Mouse (Mus musculus) thymus, postnatal 36 days (tissue): ENCODE results near the gene Trmt112.

Source experiments
- DNase-seq, 2 experiments: peaks; one replicate each; pipeline ENCODE4 v3.0.0; 2022; ENCODE audit warnings: mixed read lengths in 2 of 2

The Trmt112 gene

DNA sequence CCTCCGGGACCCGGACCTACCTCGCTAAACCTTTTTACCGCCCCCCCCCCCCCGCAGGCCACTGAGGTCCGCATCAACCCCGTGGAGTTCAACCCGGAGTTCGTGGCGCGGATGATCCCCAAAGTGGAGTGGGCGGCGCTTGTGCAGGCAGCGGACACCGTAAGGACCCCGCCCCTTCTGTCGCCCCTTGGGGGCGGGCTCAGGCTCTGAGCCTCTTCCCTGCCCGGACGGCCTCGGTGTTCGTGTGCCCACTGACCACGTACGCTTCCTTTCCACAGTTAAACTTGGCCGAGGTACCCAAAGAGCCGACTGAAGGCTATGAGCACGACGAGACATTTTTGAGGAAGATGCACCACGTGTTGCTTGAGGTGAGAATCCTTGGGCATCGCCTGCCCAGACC, 808 bp downstream of the Trmt112 start:
- DNase-seq, result peak; percentile 52 to 74

DNA sequence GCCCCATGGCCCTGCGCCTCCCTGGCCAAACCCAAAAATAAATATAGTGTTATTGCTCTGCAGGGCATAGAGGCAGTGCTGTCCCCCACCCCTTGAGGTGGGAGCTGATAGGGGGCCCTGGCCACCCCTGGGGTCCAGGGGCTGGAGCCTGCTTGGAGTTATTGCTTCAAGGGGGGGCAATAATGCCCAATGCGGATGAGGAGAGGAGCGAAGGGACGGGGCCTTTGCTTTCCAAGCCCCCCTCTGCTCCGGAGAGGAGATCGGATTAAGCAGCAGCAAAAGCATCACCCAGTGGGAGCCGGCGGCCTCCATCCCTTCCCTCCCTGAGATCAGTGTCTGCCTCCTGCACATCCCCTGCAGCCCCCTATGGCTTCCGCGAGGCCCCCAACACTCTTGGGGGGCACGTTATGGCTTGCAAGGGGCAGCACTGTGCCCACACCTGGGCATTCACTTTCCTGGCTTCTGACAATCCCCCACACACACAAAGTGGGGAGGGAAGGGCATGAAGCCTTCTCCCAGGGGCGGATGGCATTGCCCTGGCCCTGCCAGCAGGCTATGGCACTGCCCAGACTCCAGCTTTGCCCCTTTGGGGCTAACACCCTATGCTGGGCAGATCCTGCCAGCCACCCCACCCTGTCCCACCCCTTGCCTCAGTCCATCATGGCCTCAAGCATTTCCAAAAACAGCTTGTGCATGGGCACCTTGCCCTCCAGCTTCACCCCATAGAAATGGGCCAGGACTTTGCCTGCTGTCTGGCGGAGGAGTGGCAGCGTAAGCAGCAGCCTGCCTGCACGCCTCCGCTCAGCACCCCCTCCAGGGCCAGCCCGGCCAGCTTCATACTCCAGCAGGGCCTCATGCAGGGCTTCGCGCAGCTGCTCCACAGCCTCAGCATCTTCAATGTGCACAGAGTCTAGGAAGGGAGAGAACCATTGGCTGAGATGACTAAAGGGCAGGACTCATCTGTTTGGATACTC, 1.9 kb downstream of the Trmt112 start:
- DNase-seq, result peak in 1 of 2 experiments; percentile 32

- peak in 1 of 2 experiments; percentile 23 for DNase-seq
These were observed 2.9 kb downstream of the Trmt112 start for GRCm38 (mm10) chr19:6912205-6912970.

DNA sequence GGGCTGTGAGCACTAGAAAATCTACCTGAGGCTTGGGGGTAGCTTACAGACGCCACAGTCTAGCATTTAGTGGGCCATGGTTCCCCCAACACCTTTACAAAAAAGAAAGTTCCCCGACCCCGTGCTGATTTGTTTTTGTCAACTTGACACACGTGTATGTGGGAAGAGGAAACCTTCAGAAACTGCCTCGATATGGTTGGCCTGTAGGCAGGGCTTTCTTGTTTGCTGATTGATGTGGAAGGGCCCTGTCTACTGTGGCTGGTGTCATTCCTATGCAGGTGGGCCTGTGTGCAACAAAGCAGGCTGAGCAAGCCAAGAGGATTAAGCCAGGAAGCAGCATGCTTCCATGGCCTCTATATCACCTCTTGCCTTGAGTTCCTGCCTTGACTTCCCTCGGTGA, 3.5 kb downstream of the Trmt112 start:
- DNase-seq, result peak in 1 of 2 experiments; percentile 22

DNA sequence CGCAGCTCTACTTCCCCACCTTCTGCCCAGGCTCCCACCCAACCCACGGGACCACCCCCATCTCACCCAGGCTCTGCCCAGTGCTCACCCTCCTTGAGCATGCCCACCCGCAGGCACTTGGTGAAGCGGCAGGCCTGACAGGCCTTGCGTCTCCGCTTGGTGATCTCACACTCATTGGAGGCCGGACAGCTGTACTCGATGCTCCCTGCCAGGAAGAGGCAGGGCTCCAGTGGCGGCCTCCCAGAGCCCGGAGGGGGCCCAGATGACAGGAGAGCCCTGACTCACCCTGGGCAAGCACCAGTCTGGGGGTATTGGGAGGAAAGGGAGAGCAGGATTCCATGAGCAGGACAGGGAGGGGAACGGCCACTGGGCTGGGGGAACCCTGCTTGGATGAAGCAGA, 4.5 kb downstream of the Trmt112 start:
- DNase-seq, result peak in 1 of 2 experiments; percentile 13

- no peak for DNase-seq
These were observed 5.0 kb downstream of the Trmt112 start for GRCm38 (mm10) chr19:6914540-6914939.

- DNase-seq, result no peak
These were observed 5.8 kb downstream of the Trmt112 start for GRCm38 (mm10) chr19:6915276-6915675.

DNA sequence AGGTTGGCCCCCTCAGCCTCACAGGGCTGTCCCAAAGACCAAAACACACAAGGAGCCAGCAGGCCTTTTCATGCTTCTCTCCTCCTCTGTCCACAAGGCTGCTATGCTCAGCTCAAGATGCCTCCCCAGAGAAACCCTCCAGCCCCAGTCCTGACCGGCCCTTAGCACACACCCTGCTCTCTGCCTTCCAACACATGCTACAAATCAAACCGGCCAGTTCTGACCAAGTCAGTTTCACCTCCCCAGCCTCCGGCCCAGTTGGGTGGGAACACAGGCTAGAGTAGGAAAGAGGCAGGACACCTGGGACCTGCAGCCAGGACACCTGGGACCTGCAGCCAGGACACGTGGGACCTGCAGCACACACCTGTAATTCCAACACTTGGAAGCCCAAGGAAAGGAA, 7.0 kb downstream of the Trmt112 start:
- no peak for DNase-seq

DNA sequence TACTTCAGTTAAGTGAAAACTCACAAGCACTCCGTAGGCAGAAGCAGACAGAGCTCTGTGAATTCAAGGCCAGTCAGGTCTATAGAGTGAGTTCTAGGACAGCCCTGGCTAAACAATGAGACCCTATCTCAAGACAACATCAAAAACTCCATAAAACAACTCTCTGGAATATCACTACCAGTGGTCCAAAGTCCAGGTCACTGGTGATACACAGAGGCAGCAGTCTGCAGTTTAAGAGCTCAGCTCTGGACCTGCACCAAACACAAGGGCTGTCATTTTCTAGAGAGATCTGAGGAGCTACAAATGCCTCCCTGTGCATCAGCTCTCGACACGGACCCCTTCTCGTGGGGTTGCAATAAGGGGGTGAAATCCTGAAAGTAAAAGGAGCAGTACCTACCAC, 8.8 kb downstream of the Trmt112 start:
- DNase-seq, result no peak

GRCm38 (mm10) chr19:6919431-6919830, 9.9 kb downstream of the Trmt112 start:
- no peak for DNase-seq

DNA sequence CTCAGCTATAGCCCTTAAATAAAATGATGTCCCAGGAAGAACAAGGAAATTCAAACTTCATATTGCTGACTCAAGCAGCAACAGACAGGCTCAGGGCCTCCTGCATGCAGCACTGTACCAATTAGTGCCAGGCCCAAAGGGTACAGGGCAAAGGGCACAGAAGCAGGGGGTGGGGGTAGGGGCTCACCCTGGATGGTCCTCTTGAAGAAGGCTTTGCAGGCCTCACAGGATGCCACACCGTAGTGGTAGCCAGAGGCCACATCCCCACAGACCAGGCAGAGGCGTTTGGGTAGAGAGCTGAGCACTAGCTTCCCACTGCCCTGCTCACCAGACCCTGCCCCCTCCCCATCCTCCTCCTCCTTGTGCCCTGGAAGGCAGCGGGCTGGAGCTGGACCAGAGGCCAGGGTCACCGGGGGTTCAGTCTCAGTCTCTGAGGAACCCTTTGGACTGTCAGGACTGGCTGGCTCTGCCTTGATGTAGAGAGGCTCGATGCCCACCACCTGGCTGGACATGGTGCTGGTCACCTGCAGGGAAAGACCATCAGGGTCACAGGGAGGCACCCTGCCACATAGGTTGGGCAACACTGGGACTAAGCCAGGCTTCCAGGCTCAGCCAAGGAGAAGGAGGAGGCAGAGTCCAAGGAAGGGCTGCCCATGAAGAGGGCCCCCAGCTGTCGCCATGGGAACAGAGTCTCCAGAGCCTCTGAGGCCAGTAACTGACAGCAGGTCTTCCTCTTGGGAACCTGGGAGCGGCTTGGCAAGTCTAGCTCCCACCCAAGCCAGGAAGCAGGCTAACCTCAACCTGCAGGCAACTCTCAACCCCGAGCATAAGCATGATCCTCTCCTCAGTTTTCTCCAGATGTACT, 10.6 kb downstream of the Trmt112 start:
- DNase-seq, result peak in 1 of 2 experiments; percentile 42

DNA sequence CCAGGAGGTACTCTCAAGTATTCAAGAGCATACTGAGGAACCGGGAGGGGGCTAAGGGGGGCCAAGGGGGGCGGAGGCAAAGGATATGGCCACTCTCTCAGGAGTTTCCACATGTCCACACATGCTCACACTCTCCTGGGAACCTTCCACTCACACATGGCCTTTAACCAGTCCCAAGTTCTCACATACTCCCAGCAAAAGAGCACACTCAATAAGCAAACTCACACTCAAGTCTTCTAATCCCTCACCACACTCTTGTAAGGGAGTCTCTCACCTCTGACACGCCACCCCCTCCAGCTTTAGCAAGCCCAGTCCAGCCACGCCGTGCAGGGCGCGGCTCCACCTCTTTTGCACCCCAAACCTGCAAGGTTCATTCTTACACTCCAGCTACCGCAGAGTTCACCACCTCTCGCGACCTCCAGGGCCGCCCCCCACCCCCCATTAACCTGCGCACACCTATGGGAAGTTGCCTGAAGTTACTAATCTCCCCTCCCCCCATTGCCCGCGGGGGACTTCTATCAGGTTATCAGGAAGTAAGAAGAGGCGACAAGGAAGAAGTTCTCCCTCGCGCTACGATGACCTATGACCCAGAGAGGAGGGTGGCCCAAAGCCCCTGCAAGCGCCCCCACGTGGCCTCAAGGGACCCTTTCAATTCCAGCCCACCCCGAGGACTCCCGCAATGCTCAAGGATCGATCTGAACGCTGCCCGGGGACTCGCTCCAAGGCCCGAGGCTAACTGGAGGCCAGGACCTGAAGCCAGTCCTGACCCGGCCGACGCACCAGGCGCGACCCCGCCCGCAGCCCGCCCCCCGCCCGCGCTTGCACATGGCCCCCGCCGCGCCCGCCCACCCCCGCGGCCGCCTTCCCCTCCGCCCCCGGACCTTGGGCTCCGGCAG, 11.5 kb downstream of the Trmt112 start:
- DNase-seq, result peak; percentile 66 to 78

- DNase-seq, result peak; percentile 100
These were observed 12.4 kb downstream of the Trmt112 start, which contains the start of gene Esrra for GRCm38 (mm10) chr19:6921647-6922567. Gene Esrra (minus strand): TSS chr19:6921813.

DNA sequence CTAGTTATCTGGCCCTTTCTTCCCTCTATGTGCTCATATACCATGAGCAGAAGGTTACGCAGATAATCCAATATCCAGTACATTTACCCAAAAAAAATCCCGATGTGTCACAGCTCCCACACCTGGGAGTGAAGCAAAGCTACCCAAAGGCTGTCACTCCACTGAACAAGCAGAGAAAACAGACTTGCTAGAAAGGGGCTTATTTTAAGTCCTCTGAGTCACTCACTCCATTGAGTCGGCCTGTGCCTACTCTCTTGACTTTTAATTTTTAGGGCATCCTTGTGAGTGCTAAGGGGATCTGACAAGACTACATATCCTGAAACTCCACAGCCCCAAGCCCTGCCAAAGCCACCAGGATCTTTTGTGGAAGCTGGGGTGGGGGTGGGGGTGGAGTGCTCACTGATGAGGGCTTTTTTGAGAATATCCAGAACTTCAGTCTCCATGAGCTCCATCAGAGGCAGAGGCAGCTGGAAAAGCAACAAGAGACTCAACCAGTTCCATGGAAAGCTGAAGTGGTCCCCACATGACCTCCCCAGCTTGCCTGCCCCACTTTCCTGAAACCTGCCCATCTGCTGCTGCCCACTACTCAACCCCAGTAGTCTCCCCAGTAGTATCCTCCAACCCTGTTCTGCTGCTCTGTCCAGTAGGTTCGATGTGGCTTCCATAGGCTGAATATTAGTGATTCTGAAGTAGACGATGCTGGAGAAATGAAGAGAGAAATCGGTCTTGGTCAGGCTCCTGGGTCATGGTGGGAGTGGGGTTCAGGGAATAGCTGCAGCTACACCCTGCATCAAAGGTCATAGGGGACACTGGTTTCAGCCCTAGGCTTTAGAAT, 13.6 kb downstream of the Trmt112 start:
- peak in 1 of 2 experiments; percentile 13 for DNase-seq

DNA sequence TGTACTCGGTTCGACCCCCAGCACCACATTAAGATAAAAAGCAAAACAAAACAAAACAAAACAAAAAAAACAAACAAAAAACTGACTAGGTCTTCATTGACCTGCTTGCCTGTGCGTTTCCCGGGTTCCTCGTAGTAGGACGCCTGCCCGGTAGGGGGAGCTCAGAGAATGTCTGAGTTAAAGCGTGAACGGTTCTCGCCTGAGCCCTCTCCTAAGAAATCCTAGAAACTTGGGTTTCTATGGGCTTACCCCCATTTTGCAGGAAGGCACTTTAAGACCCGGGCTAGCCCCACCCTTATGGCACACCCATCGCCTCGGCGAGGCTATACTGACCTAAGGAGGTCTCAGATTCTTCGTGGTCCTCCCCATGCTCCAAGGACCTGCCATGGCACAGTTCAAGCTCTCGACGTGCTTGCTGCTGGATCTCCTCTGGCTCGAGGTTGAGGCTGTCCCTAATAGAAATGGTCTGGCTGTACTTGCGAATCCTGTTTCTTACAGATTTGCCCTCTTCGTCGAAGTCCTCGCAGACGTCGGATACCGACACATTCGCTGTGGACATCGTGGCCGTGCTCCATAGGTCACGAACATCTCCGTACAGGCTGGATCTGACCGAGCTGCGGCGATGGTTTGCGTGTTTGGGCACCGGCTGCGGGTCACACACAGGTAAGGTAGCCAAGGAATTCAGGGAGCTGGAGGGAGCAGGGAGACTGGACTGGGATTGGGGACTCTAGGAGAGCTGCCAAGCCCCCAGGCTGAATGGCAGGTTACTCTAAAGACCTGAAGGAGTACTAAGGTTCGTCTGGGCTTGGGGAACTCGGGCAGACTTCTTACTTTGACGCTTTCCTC, 15.2 kb downstream of the Trmt112 start:
- DNase-seq, result peak; percentile 81 to 88

- no peak for DNase-seq
These were observed 15.7 kb downstream of the Trmt112 start, which contains the start of gene Catsperz for GRCm38 (mm10) chr19:6925307-6925573. Gene Catsperz (minus strand): TSS chr19:6925380.

GRCm38 (mm10) chr19:6925611-6926329, 16.3 kb downstream of the Trmt112 start:
- DNase-seq, result no peak
